Mouse (Mus musculus): Measurements from ENCODE around the gene Sympk. TPM values are rescaled to one million over a fixed set of nuclear protein-coding genes. Genes with fewer than 3 reads are reported as not detected.

Gene Sympk
- total and polyA plus RNA-seq, 3 experiments: 122 to 226 TPM; not detected in 1

DNA sequence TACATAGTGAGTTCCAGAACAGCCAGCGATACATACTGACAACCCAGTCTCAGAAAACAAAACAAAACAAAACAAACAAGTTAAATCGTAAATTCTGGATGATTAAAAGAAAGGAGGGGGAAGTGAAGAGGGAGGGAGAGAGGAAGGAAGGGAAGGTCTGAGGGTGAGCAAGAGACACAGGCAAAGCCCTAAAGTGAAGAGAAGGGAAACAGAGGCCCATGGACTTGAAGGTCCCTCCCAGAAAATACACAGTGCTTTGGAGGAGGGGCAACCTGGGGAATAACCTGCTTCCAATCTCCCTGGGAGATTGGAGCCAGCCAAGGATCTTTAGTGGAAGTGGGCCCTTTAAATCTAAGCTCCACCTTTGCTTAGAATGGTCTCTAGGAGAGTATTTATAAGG lies 37.1 kb upstream of the Sympk start, which contains the start of gene Nanos2:
TSS of gene Nanos2 (plus strand) at position 301 of the 400 bp plus-strand sequence.
- Histone ChIP-seq H3K4me1 (ENCODE audit: control insufficient read depth in 1 of 2, insufficient read depth in 2 of 2, low read length in 2 of 2) (peaks cover 2 to 21% of the 10 kb centered on the region in 2 experiments; a peak in 3 of 4 replicates), H3K4me3 (ENCODE audit: control insufficient read depth in 1 of 2, insufficient read depth in 1 of 2, low read depth in 2 of 2, low read length in 2 of 2) (no peak within 1 kb of the TSS), H3K27me3 (ENCODE audit: control insufficient read depth in 1 of 2, insufficient read depth in 2 of 2, low read length in 2 of 2) (no peaks in the 10 kb centered on the region), H3K36me3 (ENCODE audit: control insufficient read depth in 1 of 2, insufficient read depth in 2 of 2, low read length in 2 of 2) (peaks cover 0 to 7% of the 10 kb centered on the region in 2 experiments; a peak in 2 of 4 replicates), H3K79me2 (ENCODE audit: control insufficient read depth, insufficient read depth, low read length, poor library complexity) (no peaks in the 10 kb centered on the region), H3K27ac (ENCODE audit: control insufficient read depth, low read depth, low read length) (no peak within 1 kb of the TSS), H3K9me3 (replicated peaks; ENCODE audit: insufficient read depth, low read length) (no peaks in the 10 kb centered on the region), H3K9ac (ENCODE audit: control insufficient read depth, low read depth, low read length, poor library complexity, severe bottlenecking) (no peak within 1 kb of the TSS)
- TF ChIP-seq ETS1 (IDR thresholded peaks at IDR 0.05; ENCODE audit: low read depth, low read length): no peak
- TF ChIP-seq ZNF384 (IDR thresholded peaks at IDR 0.05; ENCODE audit: low read depth, low read length): no peak
- no peak for TF ChIP-seq USF2 (IDR thresholded peaks at IDR 0.05; ENCODE audit: borderline replicate concordance in 1 of 2, insufficient read depth in 1 of 2, low read depth in 1 of 2, low read length in 2 of 2)
- TF ChIP-seq ELF1 (IDR thresholded peaks at IDR 0.05; ENCODE audit: low read depth, low read length): no peak
- TF ChIP-seq ZKSCAN1 (IDR thresholded peaks at IDR 0.05; ENCODE audit: low read depth, low read length): no peak
- no peak for TF ChIP-seq POLR2AphosphoS5 (IDR thresholded peaks at IDR 0.05; ENCODE audit: borderline replicate concordance, low read depth, low read length)
- no peak for TF ChIP-seq MAFK (IDR thresholded peaks at IDR 0.05; ENCODE audit: borderline replicate concordance, low read depth, low read length)
- TF ChIP-seq CHD2 (IDR thresholded peaks at IDR 0.05; ENCODE audit: low read length): no peak
- TF ChIP-seq USF1 (IDR thresholded peaks at IDR 0.05; ENCODE audit: low read depth, low read length): no peak
- TF ChIP-seq HCFC1 (IDR thresholded peaks at IDR 0.05; ENCODE audit: low read depth, low read length): no peak
- TF ChIP-seq EP300 (IDR thresholded peaks at IDR 0.05; ENCODE audit: low read depth in 1 of 2, low read length in 2 of 2): no peak
- no peak for TF ChIP-seq POLR2AphosphoS2 (IDR thresholded peaks at IDR 0.05; ENCODE audit: low read length)
- TF ChIP-seq ZC3H11A (IDR thresholded peaks at IDR 0.05; ENCODE audit: low read depth, low read length): no peak
- TF ChIP-seq POLR2A (IDR thresholded peaks at IDR 0.05; ENCODE audit: control insufficient read depth in 1 of 2, insufficient read depth in 1 of 2, low read depth in 1 of 2, low read length in 2 of 2, poor library complexity in 1 of 2): no peak
- TF ChIP-seq GATA1 (IDR thresholded peaks at IDR 0.05; ENCODE audit: low read depth, low read length): no peak
- no peak for TF ChIP-seq SMC3 (IDR thresholded peaks at IDR 0.05; ENCODE audit: low read depth, low read length)
- TF ChIP-seq CHD1 (IDR thresholded peaks at IDR 0.05; ENCODE audit: low read depth, low read length): no peak
- no peak for DNase-seq (ENCODE audit: low read depth, low spot score)

DNA sequence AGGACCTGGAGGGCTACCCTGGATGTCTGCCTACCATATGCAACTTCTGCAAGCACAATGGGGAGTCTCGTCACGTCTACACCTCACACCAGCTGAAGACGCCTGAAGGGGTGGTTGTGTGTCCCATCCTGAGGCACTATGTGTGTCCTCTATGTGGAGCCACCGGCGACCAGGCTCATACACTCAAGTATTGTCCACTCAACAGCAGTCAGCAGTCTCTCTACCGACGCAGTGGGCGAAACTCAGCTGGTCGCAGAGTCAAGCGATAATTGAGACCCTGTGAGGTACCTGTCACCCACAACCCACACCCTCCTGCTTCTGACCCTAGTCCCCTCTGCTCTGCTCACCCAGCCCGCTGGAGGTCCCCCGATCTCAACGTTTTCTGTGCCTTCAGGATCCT lies 36.4 kb upstream of the Sympk start:
- H3K27ac ChIP-seq (ENCODE audit: control insufficient read depth, low read depth, low read length): no peak overlapping the region
- DNase-seq (ENCODE audit: low read depth, low spot score): no peak
- peaks cover 0 to 7% of the 10 kb centered on the region in 2 experiments; a peak in 2 of 4 replicates for H3K36me3 ChIP-seq (ENCODE audit: control insufficient read depth in 1 of 2, insufficient read depth in 2 of 2, low read length in 2 of 2)
- no peak overlapping the region for H3K4me3 ChIP-seq (ENCODE audit: control insufficient read depth in 1 of 2, insufficient read depth in 1 of 2, low read depth in 2 of 2, low read length in 2 of 2)
- H3K79me2 ChIP-seq (ENCODE audit: control insufficient read depth, insufficient read depth, low read length, poor library complexity): no peaks in the 10 kb centered on the region
- no peak overlapping the region for H3K9ac ChIP-seq (ENCODE audit: control insufficient read depth, low read depth, low read length, poor library complexity, severe bottlenecking)
- H3K27me3 ChIP-seq (ENCODE audit: control insufficient read depth in 1 of 2, insufficient read depth in 2 of 2, low read length in 2 of 2): no peaks in the 10 kb centered on the region
- TF ChIP-seq BHLHE40 (IDR thresholded peaks at IDR 0.05; ENCODE audit: borderline replicate concordance, low read depth, low read length) (no peak), MXI1 (IDR thresholded peaks at IDR 0.05; ENCODE audit: low read depth, low read length) (no peak), CHD2 (IDR thresholded peaks at IDR 0.05; ENCODE audit: low read length) (no peak), ZNF384 (IDR thresholded peaks at IDR 0.05; ENCODE audit: low read depth, low read length) (no peak), NELFE (IDR thresholded peaks at IDR 0.05; ENCODE audit: low read depth, low read length) (no peak), MEF2A (IDR thresholded peaks at IDR 0.05; ENCODE audit: extremely low read depth, insufficient replicate concordance, low read depth, low read length, poor library complexity, severe bottlenecking) (no peak), KAT2A (conservative IDR thresholded peaks at IDR 0.05; ENCODE audit: low read depth, low read length) (no peak), NRF1 (IDR thresholded peaks at IDR 0.05; ENCODE audit: insufficient read depth, low read depth, low read length, poor library complexity, severe bottlenecking) (no peak), ELF1 (IDR thresholded peaks at IDR 0.05; ENCODE audit: low read depth, low read length) (no peak)
- peaks cover 2 to 21% of the 10 kb centered on the region in 2 experiments; a peak in 3 of 4 replicates for H3K4me1 ChIP-seq (ENCODE audit: control insufficient read depth in 1 of 2, insufficient read depth in 2 of 2, low read length in 2 of 2)
- no peaks in the 10 kb centered on the region for H3K9me3 ChIP-seq (replicated peaks; ENCODE audit: insufficient read depth, low read length)

All from MEL (cell line).